Mouse (Mus musculus) heart, adult 8-10 months (tissue): Measurements from ENCODE around the gene Cdc14b. TPM values are rescaled to one million over a fixed set of nuclear protein-coding genes. Genes with fewer than 3 reads are reported as not detected.
"Not testable (repeated sequence)": the region's sequence is repeated elsewhere in the genome, so short reads cannot be mapped to it uniquely, and the experiment has no call there.

Experiments
- DNase-seq: peaks from one replicate; pipeline ENCODE4 v3.0.0; 2022; ENCODE audit warnings: low spot score
- total RNA-seq, 4 experiments: library from RNA; stranded (reverse); gene quantifications; 2 replicates each; pipeline ENCODE4 v1.2.4; 2022

Cdc14b gene
- total RNA-seq, 4 experiments from 2014 or later = 7.7 to 11.5 (median 9.7) TPM

- no peak for DNase-seq
Measured at GRCm38 (mm10) chr13:64273891-64274844, 922 bp downstream of the Cdc14b start.

GRCm38 (mm10) chr13:64273352-64273751, 1.7 kb downstream of the Cdc14b start:
- DNase-seq = no peak

GRCm38 (mm10) chr13:64268384-64268783, 6.7 kb downstream of the Cdc14b start:
- no peak for DNase-seq

- no peak for DNase-seq
Measured at GRCm38 (mm10) chr13:64267151-64267550, 7.9 kb downstream of the Cdc14b start.

GRCm38 (mm10) chr13:64264586-64264985, 10.5 kb downstream of the Cdc14b start:
- no peak for DNase-seq

GRCm38 (mm10) chr13:64259903-64260302, 15.2 kb downstream of the Cdc14b start:
- DNase-seq = no peak

GRCm38 (mm10) chr13:64258516-64258821, 16.6 kb downstream of the Cdc14b start:
- no peak for DNase-seq

- no peak for DNase-seq
Measured at GRCm38 (mm10) chr13:64257814-64258515, 17.1 kb downstream of the Cdc14b start.

GRCm38 (mm10) chr13:64257010-64257813, 17.9 kb downstream of the Cdc14b start:
- DNase-seq = no peak

- DNase-seq = not testable (repeated sequence)
Measured at GRCm38 (mm10) chr13:64254185-64254584, 20.9 kb downstream of the Cdc14b start.

- no peak for DNase-seq
Measured at GRCm38 (mm10) chr13:64253697-64254096, 21.4 kb downstream of the Cdc14b start.

GRCm38 (mm10) chr13:64252147-64252546, 22.9 kb downstream of the Cdc14b start:
- no peak for DNase-seq

- no peak for DNase-seq
Measured at GRCm38 (mm10) chr13:64250363-64250762, 24.7 kb downstream of the Cdc14b start.

- DNase-seq = peak; percentile 91
Measured at GRCm38 (mm10) chr13:64248775-64249524, 26.1 kb downstream of the Cdc14b start.

GRCm38 (mm10) chr13:64248161-64248774, 26.8 kb downstream of the Cdc14b start:
- peak; percentile 62 for DNase-seq

- no peak for DNase-seq
Measured at GRCm38 (mm10) chr13:64246106-64246505, 29.0 kb downstream of the Cdc14b start.

- DNase-seq = no peak
Measured at GRCm38 (mm10) chr13:64244685-64245261, 30.3 kb downstream of the Cdc14b start.

- DNase-seq = no peak
Measured at GRCm38 (mm10) chr13:64242721-64243120, 32.4 kb downstream of the Cdc14b start.

GRCm38 (mm10) chr13:64240626-64241025, 34.5 kb downstream of the Cdc14b start:
- DNase-seq = no peak

GRCm38 (mm10) chr13:64237681-64238157, 37.4 kb downstream of the Cdc14b start:
- DNase-seq = no peak
